Mouse (Mus musculus) E14TG2a.4 (cell line): ENCODE data around the gene Tbx4.

Experiments used
- H3K27me3 ChIP-seq: 2 replicates; pipeline ENCODE4 v1.6.1; 2014; ENCODE audit warnings: low read length, control low read depth; ENCODE audit not compliant: insufficient read depth
- H3K36me3 ChIP-seq: 2 replicates; pipeline ENCODE4 v1.6.1; 2014; ENCODE audit warnings: low read length, control low read depth; ENCODE audit not compliant: insufficient read depth
- H3K4me1 ChIP-seq: replicated peaks from 2 replicates; pipeline ENCODE4 v1.6.1; 2014; ENCODE audit warnings: low read depth, low read length, control low read depth
- H3K4me3 ChIP-seq: replicated peaks from 2 replicates; pipeline ENCODE4 v1.5.1; 2014; ENCODE audit warnings: mild to moderate bottlenecking, low read length
- H3K9me3 ChIP-seq: 2 replicates; pipeline ENCODE4 v1.6.1; 2014; ENCODE audit warnings: low read length, control low read depth
- CTCF ChIP-seq: conservative IDR thresholded peaks from 2 replicates; pipeline ENCODE4 v1.5.1; 2014; ENCODE audit warnings: low read length
- NANOG ChIP-seq: IDR thresholded peaks from 2 replicates; pipeline ENCODE4 v1.6.1; 2014; ENCODE audit warnings: borderline replicate concordance, low read length, mixed read lengths
- POU5F1 ChIP-seq: IDR thresholded peaks from 2 replicates; pipeline ENCODE4 v1.6.1; 2014; ENCODE audit warnings: low read length, borderline replicate concordance

Gene Tbx4

GRCm38 (mm10) chr11:85849037-85849436 is 37.2 kb upstream of the Tbx4 start:
- Histone ChIP-seq H3K4me1 (peaks cover 28% of the 10 kb centered on the region), H3K36me3 (no peaks in the 10 kb centered on the region), H3K4me3 (peak overlapping the region; percentile 24; the same call in 1 of the 2 replicates), H3K27me3 (peaks cover 53% of the 10 kb centered on the region), H3K9me3 (no peaks in the 10 kb centered on the region)
- TF ChIP-seq CTCF (peak; percentile 81), NANOG (no peak), POU5F1 (no peak)

- no peaks in the 10 kb centered on the region for H3K9me3 ChIP-seq
- H3K4me3 ChIP-seq = no peak within 1 kb of the TSS
- TF ChIP-seq POU5F1 = no peak
- no peak for TF ChIP-seq NANOG
- no peak for TF ChIP-seq CTCF
- no peaks in the 10 kb centered on the region for H3K36me3 ChIP-seq
- peaks cover 41% of the 10 kb centered on the region for H3K27me3 ChIP-seq
- peaks cover 19% of the 10 kb centered on the region for H3K4me1 ChIP-seq
These were observed 36.0 kb upstream of the Tbx4 start, which contains the start of gene Gm11444 for GRCm38 (mm10) chr11:85850233-85850632. TSS of gene Gm11444 (minus strand) at chr11:85850333.

- Histone ChIP-seq H3K36me3 (no peaks in the 10 kb centered on the region), H3K4me3 (no peak overlapping the region), H3K4me1 (peaks cover 19% of the 10 kb centered on the region), H3K27me3 (peaks cover 36% of the 10 kb centered on the region), H3K9me3 (no peaks in the 10 kb centered on the region)
- TF ChIP-seq POU5F1 (no peak), CTCF (peak; percentile 55)
These were observed 35.5 kb upstream of the Tbx4 start for GRCm38 (mm10) chr11:85850758-85851157.

- Histone ChIP-seq H3K4me3 (no peak overlapping the region), H3K4me1 (peaks cover 22% of the 10 kb centered on the region), H3K9me3 (no peaks in the 10 kb centered on the region), H3K36me3 (no peaks in the 10 kb centered on the region), H3K27me3 (0 out of 2 replicates have a peak, but pooled peaks cover 2% of the 10 kb centered on the region)
- no peak for TF ChIP-seq NANOG
- no peak for TF ChIP-seq CTCF
- TF ChIP-seq POU5F1 = no peak
These were observed 28.1 kb upstream of the Tbx4 start for GRCm38 (mm10) chr11:85857997-85858698.

DNA sequence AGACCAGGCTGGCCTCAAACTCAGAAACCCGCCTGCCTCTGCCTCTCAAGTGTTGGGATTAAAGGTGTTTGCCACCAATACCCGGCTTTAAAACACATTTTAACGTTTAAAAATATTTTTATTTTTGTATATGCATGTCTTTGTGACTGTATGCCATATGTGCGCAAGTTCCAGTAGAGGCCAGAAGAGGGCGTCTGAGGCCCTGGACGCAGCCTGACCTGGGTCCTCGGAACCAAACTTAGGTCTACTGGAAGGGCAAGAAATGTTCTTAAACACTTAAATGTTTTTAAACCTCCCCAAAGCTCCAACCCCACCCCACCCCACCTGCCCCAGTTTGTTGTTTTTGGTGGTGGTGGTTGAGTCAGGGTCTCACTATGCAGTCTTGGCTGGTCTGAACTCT is 21.9 kb upstream of the Tbx4 start:
- Histone ChIP-seq H3K4me1 (peaks cover 10% of the 10 kb centered on the region), H3K4me3 (no peak overlapping the region), H3K27me3 (peaks cover 6% of the 10 kb centered on the region; the same call in 1 of the 2 replicates), H3K36me3 (no peaks in the 10 kb centered on the region), H3K9me3 (no peaks in the 10 kb centered on the region)
- TF ChIP-seq CTCF = peak; percentile 92
- TF ChIP-seq NANOG = no peak

DNA sequence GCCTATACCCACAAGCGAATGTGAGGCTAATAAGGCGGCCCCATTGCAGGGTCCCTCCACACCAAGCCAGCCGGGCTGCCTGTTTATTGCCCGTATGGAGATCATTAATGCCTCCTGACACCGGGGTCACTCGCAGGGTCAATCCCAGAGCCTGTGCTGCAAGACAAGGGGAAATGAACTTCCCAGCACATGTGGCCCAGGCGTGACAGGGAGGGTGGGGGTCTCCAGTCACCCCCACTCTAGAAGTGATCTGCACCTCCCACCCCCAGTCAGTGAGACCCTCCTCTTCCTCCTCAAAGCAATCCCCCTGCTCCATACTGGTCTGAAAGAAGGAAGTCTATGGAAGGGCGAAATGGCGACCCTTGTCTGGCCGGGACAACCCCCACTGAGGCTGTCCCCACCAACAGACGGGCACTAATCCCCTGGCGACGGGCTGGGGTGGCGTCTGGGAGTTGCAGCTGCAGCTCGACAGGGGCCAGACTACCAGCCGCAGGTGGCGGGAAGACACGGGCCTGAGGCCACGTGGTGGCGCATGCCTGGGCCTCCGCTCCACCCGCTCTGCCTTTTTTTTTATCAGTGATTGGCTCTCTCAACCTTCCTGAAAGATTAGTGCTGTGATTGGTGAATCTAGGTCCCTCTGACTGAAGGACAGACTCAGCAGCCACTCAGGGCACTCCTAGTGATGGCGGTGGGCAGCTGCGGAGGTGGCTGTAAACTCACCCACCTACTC is 10.0 kb upstream of the Tbx4 start:
- peaks cover 65% of the 10 kb centered on the region for H3K27me3 ChIP-seq
- peak overlapping the region; percentile 20; the same call in 1 of the 2 replicates for H3K4me3 ChIP-seq
- TF ChIP-seq NANOG = peak; percentile 45; the same call in 1 of the 2 replicates
- no peak for TF ChIP-seq POU5F1
- H3K36me3 ChIP-seq = no peaks in the 10 kb centered on the region
- H3K9me3 ChIP-seq = 0 out of 2 replicates have a peak, but pooled peaks cover 4% of the 10 kb centered on the region
- H3K4me1 ChIP-seq = peaks cover 11% of the 10 kb centered on the region

- Histone ChIP-seq H3K4me1 (peaks cover 40% of the 10 kb centered on the region), H3K36me3 (no peaks in the 10 kb centered on the region), H3K9me3 (no peaks in the 10 kb centered on the region), H3K4me3 (no peak overlapping the region), H3K27me3 (peaks cover 86% of the 10 kb centered on the region)
- no peak for TF ChIP-seq CTCF
- peak; percentile 87 for TF ChIP-seq NANOG
- TF ChIP-seq POU5F1 = no peak
These were observed 1.7 kb upstream of the Tbx4 start for GRCm38 (mm10) chr11:85884498-85884897.

DNA sequence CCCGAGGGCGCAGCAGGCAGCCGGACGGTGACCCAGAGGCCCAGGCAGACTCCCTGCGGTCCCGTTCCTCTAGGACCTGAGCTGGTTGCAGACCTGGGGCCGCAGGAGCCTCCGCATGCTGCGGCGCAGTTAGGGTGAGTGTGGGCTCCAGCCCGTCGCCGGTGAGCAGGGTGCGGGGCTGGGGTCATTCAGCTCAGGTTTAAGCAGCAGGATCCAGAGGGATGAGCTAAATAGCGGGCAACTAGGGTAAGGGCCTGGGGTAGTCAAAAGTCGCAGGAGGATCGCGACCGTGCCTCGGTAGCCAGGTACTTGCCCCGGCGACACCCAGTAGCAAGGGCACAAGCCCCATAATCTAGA is 185 bp downstream of the Tbx4 start:
- H3K36me3 ChIP-seq = no peaks in the 10 kb centered on the region
- H3K27me3 ChIP-seq = peaks cover 87% of the 10 kb centered on the region
- H3K4me1 ChIP-seq = peaks cover 58% of the 10 kb centered on the region
- H3K9me3 ChIP-seq = no peaks in the 10 kb centered on the region
- TF ChIP-seq POU5F1 (no peak), CTCF (no peak), NANOG (no peak)
- peak overlapping the region; percentile 73 for H3K4me3 ChIP-seq

GRCm38 (mm10) chr11:85887273-85887672 is 1.1 kb downstream of the Tbx4 start:
- Histone ChIP-seq H3K27me3 (peaks cover 87% of the 10 kb centered on the region), H3K4me1 (peaks cover 61% of the 10 kb centered on the region), H3K36me3 (no peaks in the 10 kb centered on the region), H3K4me3 (no peak overlapping the region), H3K9me3 (no peaks in the 10 kb centered on the region)
- TF ChIP-seq NANOG (no peak), POU5F1 (no peak), CTCF (no peak)
